In genomic region chr15:31554855-31555254, GRCm38 (mm10) we compare ENCODE assay signal across 22 mouse cellular contexts.
"Had no signal": no experiment of that assay in that cellular context is flagged by ENCODE, and none has a peak within 500 bp of the region (broad histone marks: within the 10 kb centered on the region; RNA-seq: fewer than 3 reads in every experiment).

No protein-coding gene starts in this region.

- H3K4me3 ChIP-seq: limb, embryonic 12.5 days; limb, embryonic 15.5 days; megakaryocyte, embryonic 14.5 days; midbrain, embryonic 10.5 days; midbrain, embryonic 15.5 days; neural tube, embryonic 12.5 days; neural tube, embryonic 15.5 days had no signal

- ATAC-seq: liver, postnatal 0 days; midbrain, embryonic 15.5 days had no signal

- H3K9me3 ChIP-seq: limb, embryonic 12.5 days; limb, embryonic 15.5 days; midbrain, embryonic 15.5 days; neural tube, embryonic 15.5 days had no signal

- H3K27me3 ChIP-seq: limb, embryonic 12.5 days; limb, embryonic 15.5 days; megakaryocyte, embryonic 14.5 days; midbrain, embryonic 15.5 days; neural tube, embryonic 12.5 days; neural tube, embryonic 15.5 days had no signal

- H3K4me1 ChIP-seq: limb, embryonic 12.5 days; limb, embryonic 15.5 days; midbrain, embryonic 10.5 days; midbrain, embryonic 15.5 days; neural tube, embryonic 12.5 days; neural tube, embryonic 15.5 days had no signal

- DNase-seq: kidney, adult 18-20 months; kidney, adult 9 months; kidney, postnatal 14 days; kidney, postnatal 4 days; left cerebral cortex, postnatal 4 days; liver, postnatal 0 days; lung, embryonic 14.5 days; lung, postnatal 10 days; lung, postnatal 4 days; right cerebral cortex, adult 18-20 months; right cerebral cortex, postnatal 14 days; right cerebral cortex, postnatal 4 days; thymus, postnatal 36 days had no signal

- H3K36me3 ChIP-seq: limb, embryonic 12.5 days; limb, embryonic 15.5 days; midbrain, embryonic 10.5 days; midbrain, embryonic 15.5 days; neural tube, embryonic 12.5 days; neural tube, embryonic 15.5 days had no signal

- H3K9ac ChIP-seq: limb, embryonic 12.5 days; limb, embryonic 15.5 days; liver, embryonic 14.5 days; liver, postnatal 0 days; lung, embryonic 14.5 days; midbrain, embryonic 15.5 days; neural tube, embryonic 12.5 days; neural tube, embryonic 15.5 days had no signal

- H3K27ac ChIP-seq: limb, embryonic 12.5 days; limb, embryonic 15.5 days; liver, embryonic 14.5 days; midbrain, embryonic 10.5 days; midbrain, embryonic 15.5 days; neural tube, embryonic 12.5 days; neural tube, embryonic 15.5 days had no signal

- H3K4me2 ChIP-seq: limb, embryonic 12.5 days; limb, embryonic 15.5 days; liver, embryonic 11.5 days; lung, embryonic 14.5 days; midbrain, embryonic 15.5 days; neural tube, embryonic 12.5 days; neural tube, embryonic 15.5 days had no signal
